Mouse (Mus musculus): ENCODE measurements at regions not wholly inside any gene's neighbourhood (a gene's known extent, or its start where the extent isn't known, plus 50 kb on each side); places are given as distances from the start of the nearest gene placed in this dataset.

DNA sequence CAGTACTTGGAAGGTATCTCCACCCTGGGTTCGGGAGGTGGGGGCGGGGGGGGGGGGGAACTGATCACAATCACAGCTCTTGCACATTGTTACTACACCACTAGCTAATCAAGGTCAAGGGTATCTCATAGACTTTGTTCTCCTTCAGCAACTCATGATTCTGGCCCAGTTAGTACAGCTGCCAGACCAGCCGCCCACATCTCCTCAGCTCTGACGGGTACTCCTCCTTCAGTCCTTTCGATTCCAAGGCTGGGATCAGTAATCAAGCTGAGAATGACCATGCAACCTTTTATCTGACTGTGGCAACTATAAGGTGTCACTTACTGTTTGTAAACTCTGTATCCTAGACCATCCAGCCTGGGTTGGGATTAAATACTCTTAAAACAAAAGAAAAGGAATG lies 178.9 kb downstream of the Nrp2 start:
- TF ChIP-seq CTCF (IDR thresholded peaks at IDR 0.05) (no peak), EP300 (IDR thresholded peaks at IDR 0.05) (no peak)
